Mouse (Mus musculus) frontal cortex, adult 2 months (tissue): ENCODE results near the gene Cylc2. TPM values are rescaled to one million over a fixed set of nuclear protein-coding genes. Genes with fewer than 3 reads are reported as not detected.

Experiments
- DNase-seq, 2 experiments: peaks; one replicate each; pipeline ENCODE4 v3.0.0; 2022; ENCODE audit warnings: low spot score in 1 of 2; ENCODE audit errors: extremely low spot score in 1 of 2
- polyA plus RNA-seq: library from polyadenylated mRNA; depleted of rRNA; stranded (reverse); fragments of >200 nt; gene quantifications from 2 replicates; pipeline ENCODE4 v1.2.3, GENCODE M21; 2012; rRNA removed

Cylc2 gene
- polyA plus RNA-seq = not detected in 2 replicates

- DNase-seq = no peak
These were observed at the start of gene Cylc2 for GRCm38 (mm10) chr4:51216378-51216777. Cylc2 (plus strand) TSS chr4:51216678.
